Mouse (Mus musculus): ENCODE results near the gene Gpc6. TPM values are rescaled to one million over a fixed set of nuclear protein-coding genes. Genes with fewer than 3 reads are reported as not detected.

Gpc6 gene
- polyA plus RNA-seq, 1 experiment from 2014 or later, result 34.9 TPM

DNA sequence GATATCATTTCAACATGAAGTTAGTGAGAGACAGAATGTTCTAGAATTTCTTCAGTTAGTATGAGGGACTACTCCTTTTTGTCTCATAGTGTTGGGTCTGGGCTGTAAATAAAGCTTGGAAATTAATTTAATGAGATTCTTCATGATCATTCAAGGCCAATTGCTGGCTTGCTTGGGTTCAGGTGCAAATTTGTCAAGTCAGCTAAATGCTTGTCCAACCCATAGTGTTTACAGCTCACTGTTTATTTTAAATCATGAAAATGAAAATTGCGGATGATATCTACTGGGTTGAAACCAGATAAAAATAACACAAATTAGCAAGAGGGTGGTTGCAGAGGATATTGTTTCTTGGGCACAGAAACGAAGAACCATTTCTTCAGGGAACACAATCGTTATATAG lies 49.6 kb downstream of the Gpc6 start:
- Histone ChIP-seq H3K4me2 (ENCODE audit: low read depth, low read length) (no peak overlapping the region), H3K27ac (replicated peaks; ENCODE audit: low read depth, low read length) (no peak overlapping the region), H3K4me1 (ENCODE audit: control insufficient read depth, insufficient read depth, low read length) (no peaks in the 10 kb centered on the region), H3K4me3 (ENCODE audit: low read depth, low read length) (no peak overlapping the region), H3K27me3 (ENCODE audit: control insufficient read depth, insufficient read depth, low read length) (no peaks in the 10 kb centered on the region), H3K36me3 (replicated peaks; ENCODE audit: control insufficient read depth, insufficient read depth, low read depth, low read length) (no peaks in the 10 kb centered on the region), H3K9me3 (replicated peaks; ENCODE audit: control insufficient read depth, low read length) (no peaks in the 10 kb centered on the region), H3K9ac (replicated peaks; ENCODE audit: low read length) (no peak overlapping the region)
- ATAC-seq (replicated peaks; ENCODE audit: insufficient number of reproducible peaks, low FRiP score, low TSS enrichment, low read depth) (no peak), DNase-seq (ENCODE audit: low spot score) (no peak)
- WGBS, result 85% methylated on average over 3 of the region's 3 CpGs

DNA sequence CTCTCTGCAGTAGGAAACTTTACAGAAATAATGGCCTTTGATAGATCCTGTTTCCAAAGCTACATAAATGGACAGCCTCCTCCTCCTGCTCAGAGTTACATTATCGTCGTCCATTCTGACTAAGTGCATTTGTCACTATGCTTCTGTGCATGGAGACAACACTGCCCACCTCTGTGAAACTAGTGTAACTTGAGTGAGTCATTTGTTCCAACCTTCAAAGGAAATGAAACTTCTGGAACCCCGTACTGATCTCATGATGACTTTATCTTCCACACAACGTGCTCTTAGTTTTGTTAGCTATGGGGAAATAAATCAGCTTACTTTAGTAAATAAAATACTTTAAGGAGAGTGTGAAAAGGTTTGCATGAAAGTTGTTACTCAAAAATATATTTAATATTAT lies 50.1 kb downstream of the Gpc6 start:
- H3K9me3 ChIP-seq (replicated peaks; ENCODE audit: control insufficient read depth, low read length), result no peaks in the 10 kb centered on the region
- no peaks in the 10 kb centered on the region for H3K27me3 ChIP-seq (ENCODE audit: control insufficient read depth, insufficient read depth, low read length)
- H3K27ac ChIP-seq (replicated peaks; ENCODE audit: low read depth, low read length), result no peak overlapping the region
- no peak for DNase-seq (ENCODE audit: low spot score)
- H3K4me1 ChIP-seq (ENCODE audit: control insufficient read depth, insufficient read depth, low read length), result no peaks in the 10 kb centered on the region
- H3K4me3 ChIP-seq (ENCODE audit: low read depth, low read length), result no peak overlapping the region
- no peak overlapping the region for H3K9ac ChIP-seq (replicated peaks; ENCODE audit: low read length)
- no peaks in the 10 kb centered on the region for H3K36me3 ChIP-seq (replicated peaks; ENCODE audit: control insufficient read depth, insufficient read depth, low read depth, low read length)
- WGBS, result 78% methylated on average over 4 of the region's 4 CpGs
- no peak overlapping the region for H3K4me2 ChIP-seq (ENCODE audit: low read depth, low read length)
- ATAC-seq (replicated peaks; ENCODE audit: insufficient number of reproducible peaks, low FRiP score, low TSS enrichment, low read depth), result no peak

DNA sequence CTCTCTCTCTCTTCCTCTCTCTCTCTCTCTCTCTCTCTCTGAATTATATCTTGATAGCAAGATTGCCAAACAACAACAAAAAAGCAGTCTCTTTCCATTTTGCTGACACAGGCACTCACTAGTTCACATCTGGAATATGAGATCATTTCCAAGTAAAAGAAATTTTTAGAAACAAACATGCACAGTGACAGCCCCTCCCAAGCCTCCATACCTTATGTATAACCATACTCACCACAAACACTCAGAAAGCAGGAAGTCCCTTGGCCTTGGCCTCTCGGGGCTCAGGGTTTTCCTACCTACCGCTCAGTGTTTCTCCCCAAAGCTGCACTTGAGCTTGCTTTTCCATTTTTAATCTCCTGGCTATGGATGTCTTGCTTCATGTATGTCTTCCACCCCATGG lies 52.1 kb downstream of the Gpc6 start:
- no peak for ATAC-seq (replicated peaks; ENCODE audit: insufficient number of reproducible peaks, low FRiP score, low TSS enrichment, low read depth)
- DNase-seq (ENCODE audit: low spot score), result no peak
- Histone ChIP-seq H3K4me1 (ENCODE audit: control insufficient read depth, insufficient read depth, low read length) (no peaks in the 10 kb centered on the region), H3K4me3 (ENCODE audit: low read depth, low read length) (no peak overlapping the region), H3K4me2 (ENCODE audit: low read depth, low read length) (no peak overlapping the region), H3K27me3 (ENCODE audit: control insufficient read depth, insufficient read depth, low read length) (no peaks in the 10 kb centered on the region), H3K27ac (replicated peaks; ENCODE audit: low read depth, low read length) (no peak overlapping the region), H3K9ac (replicated peaks; ENCODE audit: low read length) (no peak overlapping the region), H3K36me3 (replicated peaks; ENCODE audit: control insufficient read depth, insufficient read depth, low read depth, low read length) (no peaks in the 10 kb centered on the region), H3K9me3 (replicated peaks; ENCODE audit: control insufficient read depth, low read length) (no peaks in the 10 kb centered on the region)
- WGBS, result 90% methylated on average over 2 of the region's 2 CpGs

DNA sequence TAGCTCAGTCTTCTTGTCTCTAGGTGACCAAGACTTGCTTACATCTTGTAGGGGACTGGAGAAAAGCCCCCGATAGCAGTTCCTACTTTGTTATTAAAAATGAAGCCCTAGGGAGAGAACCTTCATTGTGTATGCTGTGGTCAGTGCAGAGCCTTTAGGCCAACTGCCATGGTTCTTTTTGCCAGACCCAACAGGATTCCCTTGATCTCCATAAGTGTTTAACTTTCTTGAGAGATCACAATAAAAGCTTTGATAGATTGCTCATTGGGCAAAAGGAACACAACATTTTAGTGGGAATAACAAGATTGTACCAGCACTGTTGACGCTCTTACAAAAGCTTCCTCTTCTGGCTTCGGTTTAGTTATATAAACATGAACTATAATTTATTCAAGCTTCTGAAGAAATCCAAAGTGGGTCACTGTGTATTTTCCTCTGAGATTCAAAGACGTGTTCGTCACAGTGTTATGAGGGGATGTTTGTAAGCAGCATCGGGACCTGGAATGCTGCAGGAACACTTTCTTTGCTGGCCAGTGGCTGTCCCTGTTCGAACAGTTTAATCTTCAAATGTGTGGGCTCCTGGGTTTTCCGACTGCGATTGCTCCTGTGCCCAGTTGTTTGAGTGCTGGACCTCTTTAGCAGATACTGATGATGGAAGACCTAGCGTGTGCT lies 54.7 kb downstream of the Gpc6 start:
- Histone ChIP-seq H3K4me3 (ENCODE audit: low read depth, low read length) (no peak overlapping the region), H3K4me2 (ENCODE audit: low read depth, low read length) (no peak overlapping the region), H3K27ac (replicated peaks; ENCODE audit: low read depth, low read length) (no peak overlapping the region), H3K36me3 (replicated peaks; ENCODE audit: control insufficient read depth, insufficient read depth, low read depth, low read length) (no peaks in the 10 kb centered on the region), H3K9me3 (replicated peaks; ENCODE audit: control insufficient read depth, low read length) (no peaks in the 10 kb centered on the region), H3K27me3 (ENCODE audit: control insufficient read depth, insufficient read depth, low read length) (no peaks in the 10 kb centered on the region), H3K9ac (replicated peaks; ENCODE audit: low read length) (no peak overlapping the region), H3K4me1 (ENCODE audit: control insufficient read depth, insufficient read depth, low read length) (no peaks in the 10 kb centered on the region)
- WGBS, result 86% methylated on average over 10 of the region's 10 CpGs
- no peak for DNase-seq (ENCODE audit: low spot score)
- ATAC-seq (replicated peaks; ENCODE audit: insufficient number of reproducible peaks, low FRiP score, low TSS enrichment, low read depth), result no peak

DNA sequence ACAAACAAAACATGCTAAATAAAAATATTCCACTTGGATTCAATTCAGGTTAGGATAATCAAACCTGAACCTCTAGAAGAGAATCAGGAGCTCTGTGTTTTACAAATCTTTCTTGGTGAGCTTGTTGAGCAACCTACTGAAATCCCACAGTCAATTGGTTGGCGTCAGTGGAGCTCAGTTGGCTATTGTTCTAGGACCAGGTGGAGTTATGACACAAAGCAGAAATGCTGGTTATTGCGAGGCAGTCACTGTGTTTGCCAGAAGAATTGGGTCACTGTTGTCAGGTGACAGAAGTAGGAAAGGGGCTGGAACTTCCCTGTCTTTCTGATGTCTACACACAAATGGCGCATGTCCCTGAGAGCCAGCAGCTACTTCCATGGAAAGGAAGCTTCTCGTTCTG lies 56.6 kb downstream of the Gpc6 start:
- Histone ChIP-seq H3K4me1 (ENCODE audit: control insufficient read depth, insufficient read depth, low read length) (no peaks in the 10 kb centered on the region), H3K27me3 (ENCODE audit: control insufficient read depth, insufficient read depth, low read length) (no peaks in the 10 kb centered on the region), H3K36me3 (replicated peaks; ENCODE audit: control insufficient read depth, insufficient read depth, low read depth, low read length) (no peaks in the 10 kb centered on the region), H3K4me3 (ENCODE audit: low read depth, low read length) (no peak overlapping the region), H3K9me3 (replicated peaks; ENCODE audit: control insufficient read depth, low read length) (no peaks in the 10 kb centered on the region), H3K27ac (replicated peaks; ENCODE audit: low read depth, low read length) (no peak overlapping the region), H3K9ac (replicated peaks; ENCODE audit: low read length) (no peak overlapping the region), H3K4me2 (ENCODE audit: low read depth, low read length) (no peak overlapping the region)
- ATAC-seq (replicated peaks; ENCODE audit: insufficient number of reproducible peaks, low FRiP score, low TSS enrichment, low read depth) (no peak), DNase-seq (ENCODE audit: low spot score) (no peak)
- WGBS, result 91% methylated on average over 4 of the region's 4 CpGs

DNA sequence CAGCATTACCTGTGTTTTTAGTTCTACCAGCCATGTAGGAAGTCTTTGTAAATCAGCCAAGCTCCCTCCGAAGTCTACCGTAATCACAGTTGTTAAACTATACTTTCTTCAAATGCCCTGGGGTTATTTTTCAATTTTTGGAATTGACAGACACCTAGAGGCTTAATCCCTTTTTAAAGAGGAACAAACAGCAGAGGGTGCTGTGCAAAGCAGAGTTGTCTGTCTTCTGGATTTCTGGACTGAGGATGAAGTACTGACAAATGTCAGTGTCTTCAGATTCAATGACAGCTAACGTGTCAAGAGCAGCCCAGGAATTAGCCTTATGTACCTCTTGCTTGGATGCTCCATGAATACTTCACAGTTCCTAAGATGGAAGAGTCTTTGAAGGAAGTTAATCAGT lies 62.2 kb downstream of the Gpc6 start:
- no peak overlapping the region for H3K27ac ChIP-seq (replicated peaks; ENCODE audit: low read depth, low read length)
- no peak for ATAC-seq (replicated peaks; ENCODE audit: insufficient number of reproducible peaks, low FRiP score, low TSS enrichment, low read depth)

DNA sequence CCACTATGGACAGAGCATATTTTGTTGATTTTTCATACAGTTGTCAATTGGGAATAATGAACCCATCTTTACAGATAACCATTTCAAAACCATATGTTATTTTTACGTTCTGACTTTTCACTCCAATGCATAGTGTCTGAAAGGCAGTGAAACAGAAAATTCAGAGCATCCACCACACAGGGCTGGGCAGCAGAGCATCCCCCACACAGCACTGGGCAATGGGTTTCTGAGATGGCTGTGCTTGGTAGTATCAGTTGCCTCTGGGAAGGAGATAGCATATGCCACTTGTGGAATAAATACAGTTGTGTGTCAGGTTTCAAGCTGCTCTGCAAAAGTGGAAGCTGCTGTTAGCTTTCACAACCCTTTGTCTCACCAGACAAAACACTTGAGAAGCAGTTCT lies 75.3 kb downstream of the Gpc6 start:
- Histone ChIP-seq H3K27ac (replicated peaks; ENCODE audit: low read depth, low read length) (no peak overlapping the region), H3K4me2 (ENCODE audit: low read depth, low read length) (no peak overlapping the region), H3K9ac (replicated peaks; ENCODE audit: low read length) (no peak overlapping the region), H3K9me3 (replicated peaks; ENCODE audit: control insufficient read depth, low read length) (no peaks in the 10 kb centered on the region), H3K4me3 (ENCODE audit: low read depth, low read length) (no peak overlapping the region), H3K4me1 (ENCODE audit: control insufficient read depth, insufficient read depth, low read length) (no peaks in the 10 kb centered on the region), H3K36me3 (replicated peaks; ENCODE audit: control insufficient read depth, insufficient read depth, low read depth, low read length) (no peaks in the 10 kb centered on the region), H3K27me3 (ENCODE audit: control insufficient read depth, insufficient read depth, low read length) (no peaks in the 10 kb centered on the region)
- ATAC-seq (replicated peaks; ENCODE audit: insufficient number of reproducible peaks, low FRiP score, low TSS enrichment, low read depth), result no peak
- DNase-seq (ENCODE audit: low spot score), result no peak
- WGBS, result 86% methylated on average over 1 of the region's 1 CpGs

More for the DNA sequence above, 62.2 kb downstream of the Gpc6 start:
- Histone ChIP-seq H3K36me3 (replicated peaks; ENCODE audit: control insufficient read depth, insufficient read depth, low read depth, low read length) (no peaks in the 10 kb centered on the region), H3K27me3 (ENCODE audit: control insufficient read depth, insufficient read depth, low read length) (no peaks in the 10 kb centered on the region), H3K9me3 (replicated peaks; ENCODE audit: control insufficient read depth, low read length) (no peaks in the 10 kb centered on the region), H3K4me1 (ENCODE audit: control insufficient read depth, insufficient read depth, low read length) (no peaks in the 10 kb centered on the region), H3K9ac (replicated peaks; ENCODE audit: low read length) (no peak overlapping the region), H3K4me2 (ENCODE audit: low read depth, low read length) (no peak overlapping the region), H3K4me3 (ENCODE audit: low read depth, low read length) (no peak overlapping the region)
- WGBS, result 73% methylated on average over 3 of the region's 3 CpGs
- no peak for DNase-seq (ENCODE audit: low spot score)

DNA sequence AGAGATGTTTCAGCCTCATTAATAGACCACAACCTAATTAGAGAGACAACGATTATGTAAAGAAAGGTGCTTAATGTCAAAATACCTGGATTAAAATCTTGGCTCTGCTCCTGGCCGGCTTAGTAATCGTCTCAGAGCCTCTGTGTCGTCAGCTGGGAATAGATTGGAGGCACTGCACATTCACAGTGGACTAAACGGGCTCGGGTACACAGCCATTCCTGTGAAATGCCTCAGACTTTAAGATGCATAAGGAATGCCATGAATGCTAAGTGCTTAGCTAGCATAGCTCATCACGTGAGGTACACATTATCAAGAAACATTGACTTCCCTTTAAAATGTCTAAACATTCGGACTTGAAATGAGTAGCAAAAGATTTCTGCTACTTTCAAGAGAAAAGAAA lies 77.2 kb downstream of the Gpc6 start:
- Histone ChIP-seq H3K27ac (replicated peaks; ENCODE audit: low read depth, low read length) (no peak overlapping the region), H3K27me3 (ENCODE audit: control insufficient read depth, insufficient read depth, low read length) (no peaks in the 10 kb centered on the region), H3K4me1 (ENCODE audit: control insufficient read depth, insufficient read depth, low read length) (no peaks in the 10 kb centered on the region), H3K4me2 (ENCODE audit: low read depth, low read length) (no peak overlapping the region), H3K36me3 (replicated peaks; ENCODE audit: control insufficient read depth, insufficient read depth, low read depth, low read length) (no peaks in the 10 kb centered on the region), H3K4me3 (ENCODE audit: low read depth, low read length) (no peak overlapping the region), H3K9me3 (replicated peaks; ENCODE audit: control insufficient read depth, low read length) (no peaks in the 10 kb centered on the region), H3K9ac (replicated peaks; ENCODE audit: low read length) (no peak overlapping the region)
- ATAC-seq (replicated peaks; ENCODE audit: insufficient number of reproducible peaks, low FRiP score, low TSS enrichment, low read depth) (no peak), DNase-seq (ENCODE audit: low spot score) (no peak)
- 78% methylated on average over 8 of the region's 8 CpGs for WGBS

All from embryonic facial prominence, embryonic 11.5 days (tissue).